Mouse (Mus musculus): ENCODE measurements around the gene Nr4a1. TPM values are rescaled to one million over a fixed set of nuclear protein-coding genes. Genes with fewer than 3 reads are reported as not detected.
A peak's percentile ranks its signal among the peaks of the same experiment; 100 is the strongest.

Nr4a1 gene
- polyA plus RNA-seq, 1 experiment from 2014 or later: 7.5 TPM

DNA sequence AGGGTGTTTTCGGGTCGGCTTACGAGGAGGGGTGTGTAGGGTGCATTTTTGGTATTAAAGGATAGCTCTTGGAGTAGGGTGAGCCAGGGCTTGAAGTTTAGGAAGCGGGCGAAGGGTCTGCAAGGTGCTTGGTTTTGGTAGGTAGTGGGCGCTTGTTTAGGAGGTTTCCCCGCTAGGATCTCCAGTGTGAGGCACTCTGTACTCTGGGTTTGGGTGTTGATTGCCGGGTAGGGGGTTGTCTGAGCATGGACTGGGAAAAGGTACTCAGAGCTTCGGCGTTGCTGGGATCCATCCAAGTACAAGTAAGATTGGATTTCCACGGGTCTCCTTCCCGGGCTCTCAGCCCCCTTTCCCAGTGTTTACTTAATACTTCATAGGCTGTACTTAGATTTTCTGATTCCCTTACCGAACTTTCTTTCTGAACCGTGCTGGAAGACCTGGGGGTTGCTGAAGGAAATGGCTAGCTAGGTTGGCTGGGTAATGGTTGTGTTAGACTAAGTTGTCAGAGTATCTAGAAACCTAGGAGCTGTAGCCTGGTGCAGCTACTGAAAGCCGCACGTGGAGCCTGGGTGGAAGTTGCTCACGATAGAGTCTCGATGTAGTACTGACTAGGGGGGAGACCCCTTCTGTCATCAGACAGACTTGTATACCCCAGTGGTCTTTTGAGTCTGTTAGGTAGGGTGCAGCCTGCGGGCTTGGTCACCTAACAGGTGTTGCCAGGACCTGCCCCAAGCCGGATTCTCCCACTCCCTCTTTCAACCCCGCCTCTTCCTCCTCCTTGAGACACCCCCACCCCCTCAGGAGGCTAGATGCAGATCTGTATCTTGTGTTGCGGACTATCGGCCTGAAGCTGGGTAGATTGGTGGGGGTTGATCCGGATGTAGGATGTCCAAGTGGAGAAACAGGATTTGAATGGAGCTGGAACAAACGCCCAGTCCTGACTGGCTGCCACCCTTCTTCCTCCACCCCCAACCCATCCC lies 13.3 kb downstream of the Nr4a1 start:
- peak overlapping the region; percentile 64 for H3K4me3 ChIP-seq (ENCODE audit: low read depth, low read length)
- peak overlapping the region; percentile 73 for H3K9ac ChIP-seq (ENCODE audit: low read depth, low read length)
- H3K9me3 ChIP-seq (replicated peaks; ENCODE audit: control insufficient read depth, low read length): no peaks in the 10 kb centered on the region
- ATAC-seq (replicated peaks; ENCODE audit: insufficient number of reproducible peaks, low FRiP score, low TSS enrichment): no peak
- H3K27ac ChIP-seq (ENCODE audit: low read depth, low read length): peak overlapping the region; percentile 50
- 2% methylated on average over 25 of the region's 25 CpGs for WGBS (ENCODE audit: insufficient replicate concordance)
- peaks cover 6% of the 10 kb centered on the region for H3K36me3 ChIP-seq (ENCODE audit: control insufficient read depth, insufficient read depth, low read length)
- H3K4me2 ChIP-seq: peak overlapping the region; percentile 92
- H3K27me3 ChIP-seq (ENCODE audit: control insufficient read depth, insufficient read depth, low read length): no peaks in the 10 kb centered on the region
- peaks cover 28% of the 10 kb centered on the region for H3K4me1 ChIP-seq (ENCODE audit: control insufficient read depth, insufficient read depth, low read length)

DNA sequence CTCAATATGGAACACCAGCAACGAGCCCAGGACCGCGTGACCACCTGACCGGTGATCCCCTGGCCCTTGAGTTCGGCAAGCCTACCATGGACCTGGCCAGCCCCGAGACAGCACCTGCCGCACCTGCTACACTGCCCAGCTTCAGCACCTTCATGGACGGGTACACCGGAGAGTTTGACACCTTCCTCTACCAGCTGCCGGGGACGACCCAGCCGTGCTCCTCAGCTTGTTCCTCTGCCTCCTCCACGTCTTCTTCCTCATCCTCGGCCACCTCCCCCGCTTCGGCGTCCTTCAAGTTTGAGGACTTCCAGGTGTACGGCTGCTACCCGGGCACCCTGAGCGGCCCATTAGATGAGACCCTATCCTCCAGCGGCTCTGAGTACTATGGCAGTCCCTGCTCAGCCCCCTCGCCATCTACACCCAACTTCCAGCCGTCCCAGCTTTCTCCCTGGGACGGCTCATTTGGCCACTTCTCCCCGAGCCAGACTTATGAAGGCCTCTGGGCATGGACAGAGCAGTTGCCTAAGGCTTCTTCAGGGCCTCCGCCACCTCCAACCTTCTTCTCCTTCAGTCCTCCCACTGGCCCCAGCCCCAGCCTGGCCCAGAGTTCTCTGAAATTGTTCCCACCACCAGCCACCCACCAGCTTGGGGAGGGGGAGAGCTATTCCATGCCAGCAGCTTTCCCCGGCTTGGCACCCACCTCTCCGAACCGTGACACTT lies 16.2 kb downstream of the Nr4a1 start:
- Histone ChIP-seq H3K36me3 (ENCODE audit: control insufficient read depth, insufficient read depth, low read length) (peaks cover 16% of the 10 kb centered on the region), H3K27me3 (ENCODE audit: control insufficient read depth, insufficient read depth, low read length) (no peaks in the 10 kb centered on the region), H3K4me2 (no peak overlapping the region), H3K4me1 (ENCODE audit: control insufficient read depth, insufficient read depth, low read length) (peaks cover 23% of the 10 kb centered on the region), H3K9me3 (replicated peaks; ENCODE audit: control insufficient read depth, low read length) (no peaks in the 10 kb centered on the region), H3K4me3 (ENCODE audit: low read depth, low read length) (no peak overlapping the region), H3K9ac (ENCODE audit: low read depth, low read length) (no peak overlapping the region), H3K27ac (ENCODE audit: low read depth, low read length) (no peak overlapping the region)
- no peak for ATAC-seq (replicated peaks; ENCODE audit: insufficient number of reproducible peaks, low FRiP score, low TSS enrichment)
- 87% methylated on average over 29 of the region's 29 CpGs for WGBS (ENCODE audit: insufficient replicate concordance)

DNA sequence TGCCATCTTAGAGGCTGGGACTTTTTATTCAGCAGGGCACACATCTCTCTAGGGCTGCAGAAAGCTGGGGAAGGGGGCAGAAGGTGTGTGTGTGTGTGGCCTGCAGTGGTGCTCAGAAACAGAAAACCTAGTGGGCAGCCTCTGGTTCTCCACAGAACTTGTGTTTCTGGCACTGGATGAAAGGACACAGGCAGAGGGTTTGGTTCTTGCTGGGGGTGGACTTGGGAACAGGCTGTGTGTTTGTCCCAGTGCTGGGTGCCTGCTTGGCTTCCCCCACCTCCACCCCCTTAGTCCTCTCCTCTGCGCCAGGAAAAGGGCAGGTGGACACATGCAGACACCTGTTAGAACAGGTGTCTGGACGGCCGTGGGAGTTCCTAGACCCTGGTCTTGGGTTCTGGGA lies 17.0 kb downstream of the Nr4a1 start:
- H3K9me3 ChIP-seq (replicated peaks; ENCODE audit: control insufficient read depth, low read length): no peaks in the 10 kb centered on the region
- H3K27me3 ChIP-seq (ENCODE audit: control insufficient read depth, insufficient read depth, low read length): no peaks in the 10 kb centered on the region
- WGBS (ENCODE audit: insufficient replicate concordance): 68% methylated on average over 3 of the region's 3 CpGs
- ATAC-seq (replicated peaks; ENCODE audit: insufficient number of reproducible peaks, low FRiP score, low TSS enrichment): no peak
- no peak overlapping the region for H3K9ac ChIP-seq (ENCODE audit: low read depth, low read length)
- peaks cover 16% of the 10 kb centered on the region for H3K36me3 ChIP-seq (ENCODE audit: control insufficient read depth, insufficient read depth, low read length)
- H3K4me2 ChIP-seq: no peak overlapping the region
- no peak overlapping the region for H3K4me3 ChIP-seq (ENCODE audit: low read depth, low read length)
- peaks cover 15% of the 10 kb centered on the region for H3K4me1 ChIP-seq (ENCODE audit: control insufficient read depth, insufficient read depth, low read length)
- H3K27ac ChIP-seq (ENCODE audit: low read depth, low read length): no peak overlapping the region

DNA sequence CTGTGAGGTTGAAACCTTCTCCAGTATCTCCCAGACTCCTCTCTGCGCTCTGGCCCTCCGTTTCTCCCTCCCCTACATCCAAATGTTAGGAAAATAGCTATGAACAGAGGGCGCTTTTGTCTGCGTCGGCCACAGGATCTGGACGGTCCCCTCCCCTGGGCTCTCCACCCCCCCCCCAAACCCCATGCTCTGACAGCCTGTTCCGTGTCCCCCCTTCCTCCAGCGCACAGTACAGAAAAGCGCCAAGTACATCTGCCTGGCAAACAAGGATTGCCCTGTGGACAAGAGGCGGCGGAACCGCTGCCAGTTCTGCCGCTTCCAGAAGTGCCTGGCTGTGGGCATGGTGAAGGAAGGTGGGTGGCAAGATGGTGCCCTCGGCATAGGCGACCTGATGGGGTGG lies 17.4 kb downstream of the Nr4a1 start:
- H3K27me3 ChIP-seq (ENCODE audit: control insufficient read depth, insufficient read depth, low read length): no peaks in the 10 kb centered on the region
- H3K4me3 ChIP-seq (ENCODE audit: low read depth, low read length): no peak overlapping the region
- no peaks in the 10 kb centered on the region for H3K9me3 ChIP-seq (replicated peaks; ENCODE audit: control insufficient read depth, low read length)
- H3K4me1 ChIP-seq (ENCODE audit: control insufficient read depth, insufficient read depth, low read length): peaks cover 13% of the 10 kb centered on the region
- no peak overlapping the region for H3K9ac ChIP-seq (ENCODE audit: low read depth, low read length)
- ATAC-seq (replicated peaks; ENCODE audit: insufficient number of reproducible peaks, low FRiP score, low TSS enrichment): no peak
- H3K27ac ChIP-seq (ENCODE audit: low read depth, low read length): no peak overlapping the region
- peaks cover 16% of the 10 kb centered on the region for H3K36me3 ChIP-seq (ENCODE audit: control insufficient read depth, insufficient read depth, low read length)
- no peak overlapping the region for H3K4me2 ChIP-seq
- WGBS (ENCODE audit: insufficient replicate concordance): 88% methylated on average over 15 of the region's 15 CpGs

DNA sequence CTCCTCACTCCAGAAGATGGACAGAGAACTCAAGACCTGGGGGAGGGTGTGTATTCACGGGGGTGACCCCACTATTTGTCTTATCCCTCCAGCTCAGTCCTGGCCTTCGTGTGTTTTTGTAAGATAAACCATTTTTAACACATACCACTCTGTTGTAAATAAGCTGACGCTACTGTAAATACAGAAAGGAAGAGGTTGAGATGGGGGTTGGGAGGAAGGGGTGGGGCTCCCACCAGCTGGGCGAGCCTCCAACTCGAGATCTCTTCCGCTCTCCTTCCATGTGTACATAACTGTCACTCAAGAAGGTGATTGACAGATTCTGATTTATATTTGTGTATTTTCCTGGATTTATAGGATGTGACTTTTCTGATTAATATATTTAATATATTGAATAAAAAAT lies 20.3 kb downstream of the Nr4a1 start:
- ATAC-seq (replicated peaks; ENCODE audit: insufficient number of reproducible peaks, low FRiP score, low TSS enrichment): no peak
- H3K9me3 ChIP-seq (replicated peaks; ENCODE audit: control insufficient read depth, low read length): no peaks in the 10 kb centered on the region
- no peak overlapping the region for H3K4me3 ChIP-seq (ENCODE audit: low read depth, low read length)
- H3K4me2 ChIP-seq: no peak overlapping the region
- 42% methylated on average over 6 of the region's 6 CpGs for WGBS (ENCODE audit: insufficient replicate concordance)
- no peak overlapping the region for H3K27ac ChIP-seq (ENCODE audit: low read depth, low read length)
- no peaks in the 10 kb centered on the region for H3K27me3 ChIP-seq (ENCODE audit: control insufficient read depth, insufficient read depth, low read length)
- peaks cover 16% of the 10 kb centered on the region for H3K36me3 ChIP-seq (ENCODE audit: control insufficient read depth, insufficient read depth, low read length)
- H3K9ac ChIP-seq (ENCODE audit: low read depth, low read length): no peak overlapping the region
- peaks cover 11% of the 10 kb centered on the region for H3K4me1 ChIP-seq (ENCODE audit: control insufficient read depth, insufficient read depth, low read length)

DNA sequence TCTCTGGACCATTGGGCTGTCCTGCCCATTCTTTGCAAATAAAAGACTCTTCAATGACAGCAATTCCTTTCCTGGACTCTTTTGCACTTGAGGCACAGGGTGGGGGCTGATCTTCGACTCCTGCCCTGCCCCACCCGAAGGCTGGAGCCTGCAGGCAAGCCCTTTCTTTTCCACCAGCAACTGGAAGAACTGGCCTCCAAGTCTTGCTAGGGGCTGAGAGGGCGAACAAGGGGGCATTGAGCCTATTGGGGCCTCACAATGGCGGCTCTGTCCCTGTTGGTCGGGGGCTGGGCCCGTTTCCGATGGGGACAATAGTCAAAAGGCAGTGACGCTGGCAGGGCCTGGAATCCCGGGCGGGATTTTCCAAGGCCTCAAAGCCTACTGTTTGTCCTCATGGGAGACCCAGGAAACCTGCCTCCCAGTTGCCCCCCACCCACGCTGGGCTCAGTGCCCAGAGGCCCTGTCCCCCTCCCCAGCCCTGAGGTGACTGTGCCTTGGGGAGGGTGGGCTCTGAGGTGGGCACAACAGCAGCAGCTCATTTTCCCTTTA lies 23.4 kb downstream of the Nr4a1 start:
- H3K27ac ChIP-seq (ENCODE audit: low read depth, low read length): no peak overlapping the region
- no peak overlapping the region for H3K9ac ChIP-seq (ENCODE audit: low read depth, low read length)
- H3K36me3 ChIP-seq (ENCODE audit: control insufficient read depth, insufficient read depth, low read length): peaks cover 9% of the 10 kb centered on the region; the same call in 1 of the 2 replicates
- H3K9me3 ChIP-seq (replicated peaks; ENCODE audit: control insufficient read depth, low read length): no peaks in the 10 kb centered on the region
- H3K27me3 ChIP-seq (ENCODE audit: control insufficient read depth, insufficient read depth, low read length): no peaks in the 10 kb centered on the region
- no peak overlapping the region for H3K4me2 ChIP-seq
- no peak for ATAC-seq (replicated peaks; ENCODE audit: insufficient number of reproducible peaks, low FRiP score, low TSS enrichment)
- no peak overlapping the region for H3K4me3 ChIP-seq (ENCODE audit: low read depth, low read length)
- H3K4me1 ChIP-seq (ENCODE audit: control insufficient read depth, insufficient read depth, low read length): peaks cover 14% of the 10 kb centered on the region
- WGBS (ENCODE audit: insufficient replicate concordance): 53% methylated on average over 11 of the region's 11 CpGs

- 52% methylated on average over 5 of the region's 5 CpGs for whole genome bisulfite sequencing (ENCODE audit: insufficient replicate concordance)
- Histone ChIP-seq H3K4me3 (ENCODE audit: low read depth, low read length) (no peak overlapping the region), H3K9ac (ENCODE audit: low read depth, low read length) (peak overlapping the region; percentile 34; the same call in 1 of the 2 replicates), H3K4me2 (no peak overlapping the region), H3K27me3 (ENCODE audit: control insufficient read depth, insufficient read depth, low read length) (no peaks in the 10 kb centered on the region), H3K27ac (ENCODE audit: low read depth, low read length) (no peak overlapping the region), H3K36me3 (ENCODE audit: control insufficient read depth, insufficient read depth, low read length) (no peaks in the 10 kb centered on the region; the same call in 1 of the 2 replicates), H3K9me3 (replicated peaks; ENCODE audit: control insufficient read depth, low read length) (no peaks in the 10 kb centered on the region), H3K4me1 (ENCODE audit: control insufficient read depth, insufficient read depth, low read length) (peaks cover 14% of the 10 kb centered on the region)
- no peak for ATAC-seq (replicated peaks; ENCODE audit: insufficient number of reproducible peaks, low FRiP score, low TSS enrichment)
Measured at GRCm38 (mm10) chr15:101278589-101278988, 24.5 kb downstream of the Nr4a1 start.

DNA sequence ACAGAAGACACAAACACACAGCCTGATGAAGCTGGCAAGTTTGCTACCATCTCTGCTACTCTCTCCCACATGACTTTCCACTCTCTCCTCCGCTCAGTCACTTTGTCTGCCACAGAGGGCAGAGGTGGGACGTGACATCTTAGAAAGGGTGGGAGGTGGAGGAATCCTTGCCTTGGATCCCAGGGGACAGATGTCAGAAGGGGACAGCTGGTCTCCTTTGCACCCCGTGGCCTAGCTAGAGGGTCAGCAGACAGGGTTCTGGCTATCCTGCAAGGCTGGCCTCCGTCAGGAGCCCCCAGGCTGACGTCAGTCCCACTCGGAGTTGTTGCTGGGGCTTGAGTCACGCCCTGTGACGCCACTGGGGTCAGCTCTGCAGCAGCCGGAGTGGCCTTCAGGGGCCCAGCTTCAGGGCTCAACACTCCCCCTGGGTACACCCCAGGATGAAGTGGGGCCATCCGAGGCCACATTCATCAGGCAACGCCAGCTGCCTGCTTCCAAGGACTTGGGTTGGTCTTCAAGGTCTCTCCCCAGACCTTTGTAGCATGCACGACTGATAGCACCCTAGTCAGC lies 25.4 kb downstream of the Nr4a1 start:
- peak overlapping the region; percentile 46; the same call in 1 of the 2 replicates for H3K9ac ChIP-seq (ENCODE audit: low read depth, low read length)

More for the DNA sequence above, 25.4 kb downstream of the Nr4a1 start:
- Histone ChIP-seq H3K4me2 (no peak overlapping the region), H3K36me3 (ENCODE audit: control insufficient read depth, insufficient read depth, low read length) (no peaks in the 10 kb centered on the region), H3K4me1 (ENCODE audit: control insufficient read depth, insufficient read depth, low read length) (peaks cover 14% of the 10 kb centered on the region), H3K4me3 (ENCODE audit: low read depth, low read length) (no peak overlapping the region), H3K27ac (ENCODE audit: low read depth, low read length) (no peak overlapping the region), H3K27me3 (ENCODE audit: control insufficient read depth, insufficient read depth, low read length) (no peaks in the 10 kb centered on the region), H3K9me3 (replicated peaks; ENCODE audit: control insufficient read depth, low read length) (no peaks in the 10 kb centered on the region)
- no peak for ATAC-seq (replicated peaks; ENCODE audit: insufficient number of reproducible peaks, low FRiP score, low TSS enrichment)
- 47% methylated on average over 12 of the region's 12 CpGs for WGBS (ENCODE audit: insufficient replicate concordance)
